Mouse (Mus musculus) neural tube, embryonic 13.5 days (tissue): ENCODE data around the gene Agtpbp1. TPM values are rescaled to one million over a fixed set of nuclear protein-coding genes. Genes with fewer than 3 reads are reported as not detected.
"Not testable (repeated sequence)": the region's sequence is repeated elsewhere in the genome, so short reads cannot be mapped to it uniquely, and the experiment has no call there.

Source experiments
- ATAC-seq: fragments of 200-750 bp; cut with Nextera tagmentation; 2 replicates; pipeline ENCODE4 v1.8.0; 2017; ENCODE audit warnings: low read depth, mild to moderate bottlenecking, moderate TSS enrichment, moderate library complexity
- H3K27ac ChIP-seq: fragments of 300-500 bp; sonication (generic); replicated peaks from 2 replicates; pipeline ENCODE4 v1.5.1; 2015; ENCODE audit warnings: moderate library complexity, mild to moderate bottlenecking, inconsistent platforms
- H3K27me3 ChIP-seq: fragments of 300-500 bp; sonication (generic); 2 replicates; pipeline ENCODE4 v1.6.1; 2015; ENCODE audit warnings: mild to moderate bottlenecking, inconsistent platforms
- H3K36me3 ChIP-seq: fragments of 300-500 bp; sonication (generic); 2 replicates; pipeline ENCODE4 v1.6.1; 2015; ENCODE audit warnings: mild to moderate bottlenecking, inconsistent platforms
- H3K4me1 ChIP-seq: fragments of 300-500 bp; sonication (generic); replicated peaks from 2 replicates; pipeline ENCODE4 v1.6.1; 2015; ENCODE audit warnings: inconsistent platforms
- H3K4me2 ChIP-seq: fragments of 300-500 bp; sonication (generic); 2 replicates; pipeline ENCODE4 v1.6.1; 2015; ENCODE audit warnings: inconsistent platforms, mild to moderate bottlenecking, moderate library complexity
- H3K4me3 ChIP-seq: fragments of 300-500 bp; sonication (generic); 2 replicates; pipeline ENCODE4 v1.5.1; 2015; ENCODE audit warnings: mild to moderate bottlenecking, inconsistent platforms
- H3K9ac ChIP-seq: fragments of 300-500 bp; sonication (generic); 2 replicates; pipeline ENCODE4 v1.6.1; 2015; ENCODE audit warnings: moderate library complexity, mild to moderate bottlenecking, inconsistent platforms
- H3K9me3 ChIP-seq: fragments of 300-500 bp; sonication (generic); 2 replicates; pipeline ENCODE4 v1.6.1; 2016; ENCODE audit warnings: inconsistent platforms
- WGBS: fragments of 180-500 bp; shearing (Covaris S2); methylation state at CpG from one replicate; pipeline ENCODE4 v1.1.7; 2015; 5-methylcytosine and 5-hydroxymethylcytosine counted together
- polyA plus RNA-seq: library from polyadenylated mRNA; unstranded; fragments of >200 nt; fragmentation: Nextera tagmentation; extraction: Ambion mirVana; gene quantifications from 2 replicates; pipeline ENCODE4 v1.2.1, GENCODE M21; 2015

Gene Agtpbp1
- polyA plus RNA-seq, 1 experiment from 2014 or later: 64.8 TPM

- Histone ChIP-seq H3K4me1 (no peaks in the 10 kb centered on the region), H3K4me2 (no peak overlapping the region), H3K27ac (no peak overlapping the region), H3K36me3 (peaks cover 93% of the 10 kb centered on the region), H3K27me3 (no peaks in the 10 kb centered on the region), H3K9me3 (no peaks in the 10 kb centered on the region), H3K4me3 (no peak overlapping the region), H3K9ac (no peak overlapping the region)
- 84% methylated on average over 10 of the region's 10 CpGs for WGBS
- ATAC-seq: no peak
Observed at GRCm38 (mm10) chr13:59605221-59605922, 20.3 kb upstream of the Agtpbp1 start.

GRCm38 (mm10) chr13:59604511-59604910, 19.5 kb upstream of the Agtpbp1 start:
- Histone ChIP-seq H3K9me3 (no peaks in the 10 kb centered on the region), H3K4me2 (no peak overlapping the region), H3K4me3 (no peak overlapping the region), H3K36me3 (peaks cover 93% of the 10 kb centered on the region), H3K27ac (no peak overlapping the region), H3K9ac (no peak overlapping the region), H3K4me1 (no peaks in the 10 kb centered on the region), H3K27me3 (no peaks in the 10 kb centered on the region)
- ATAC-seq: no peak
- 44% methylated on average over 1 of the region's 1 CpGs for whole genome bisulfite sequencing

GRCm38 (mm10) chr13:59603096-59603495, 18.1 kb upstream of the Agtpbp1 start:
- no peak overlapping the region for H3K4me3 ChIP-seq

GRCm38 (mm10) chr13:59592630-59593029, 7.6 kb upstream of the Agtpbp1 start:
- Histone ChIP-seq H3K27ac (no peak overlapping the region), H3K4me2 (no peak overlapping the region), H3K4me3 (no peak overlapping the region), H3K9ac (no peak overlapping the region), H3K4me1 (peaks cover 17% of the 10 kb centered on the region), H3K36me3 (peaks cover 91% of the 10 kb centered on the region), H3K27me3 (no peaks in the 10 kb centered on the region), H3K9me3 (no peaks in the 10 kb centered on the region)
- ATAC-seq: no peak
- 85% methylated on average over 1 of the region's 1 CpGs for WGBS

More at GRCm38 (mm10) chr13:59603096-59603495, 18.1 kb upstream of the Agtpbp1 start:
- Histone ChIP-seq H3K9ac (no peak overlapping the region), H3K27me3 (no peaks in the 10 kb centered on the region), H3K4me2 (no peak overlapping the region), H3K27ac (no peak overlapping the region), H3K9me3 (no peaks in the 10 kb centered on the region), H3K36me3 (peaks cover 89% of the 10 kb centered on the region), H3K4me1 (no peaks in the 10 kb centered on the region)
- ATAC-seq: no peak
- WGBS: 97% methylated on average over 5 of the region's 5 CpGs

GRCm38 (mm10) chr13:59592058-59592457, 7.0 kb upstream of the Agtpbp1 start:
- H3K4me2 ChIP-seq, ATAC-seq, H3K27me3 ChIP-seq, H3K9ac ChIP-seq, H3K9me3 ChIP-seq, H3K27ac ChIP-seq, H3K4me3 ChIP-seq: not testable (repeated sequence)
- Histone ChIP-seq H3K4me1 (peaks cover 22% of the 10 kb centered on the region), H3K36me3 (peaks cover 92% of the 10 kb centered on the region)
- WGBS: 97% methylated on average over 3 of the region's 3 CpGs

- no peak overlapping the region for H3K4me2 ChIP-seq
- H3K4me3 ChIP-seq: no peak overlapping the region
- ATAC-seq: no peak
- H3K27me3 ChIP-seq: no peaks in the 10 kb centered on the region
- H3K36me3 ChIP-seq: peaks cover 80% of the 10 kb centered on the region
- H3K4me1 ChIP-seq: peaks cover 35% of the 10 kb centered on the region
- 88% methylated on average over 4 of the region's 4 CpGs for WGBS
- H3K9ac ChIP-seq: no peak overlapping the region
- H3K9me3 ChIP-seq: no peaks in the 10 kb centered on the region
- no peak overlapping the region for H3K27ac ChIP-seq
Observed at GRCm38 (mm10) chr13:59590691-59591090, 5.7 kb upstream of the Agtpbp1 start.

GRCm38 (mm10) chr13:59589672-59590071, 4.6 kb upstream of the Agtpbp1 start:
- Histone ChIP-seq H3K27ac (no peak overlapping the region), H3K9ac (no peak overlapping the region), H3K36me3 (peaks cover 74% of the 10 kb centered on the region), H3K4me2 (no peak overlapping the region), H3K27me3 (no peaks in the 10 kb centered on the region), H3K4me1 (peaks cover 35% of the 10 kb centered on the region), H3K4me3 (no peak overlapping the region), H3K9me3 (no peaks in the 10 kb centered on the region)
- ATAC-seq: no peak
- 87% methylated on average over 4 of the region's 4 CpGs for WGBS

GRCm38 (mm10) chr13:59587201-59587600, 2.2 kb upstream of the Agtpbp1 start:
- H3K27ac ChIP-seq: no peak overlapping the region
- peak overlapping the region; percentile 90; the same call in 1 of the 2 replicates for H3K9ac ChIP-seq
- H3K27me3 ChIP-seq: no peaks in the 10 kb centered on the region
- H3K4me3 ChIP-seq: peak overlapping the region; percentile 83
- ATAC-seq: no peak
- no peaks in the 10 kb centered on the region for H3K9me3 ChIP-seq
- peaks cover 50% of the 10 kb centered on the region for H3K36me3 ChIP-seq
- H3K4me2 ChIP-seq: peak overlapping the region; percentile 89
- WGBS: 96% methylated on average over 2 of the region's 2 CpGs
- H3K4me1 ChIP-seq: peaks cover 40% of the 10 kb centered on the region

GRCm38 (mm10) chr13:59585648-59586005, 600 bp upstream of the Agtpbp1 start:
- peak overlapping the region; percentile 82 for H3K27ac ChIP-seq
- ATAC-seq: no peak
- peak overlapping the region; percentile 89 for H3K4me2 ChIP-seq
- under 1% methylated on average over 28 of the region's 28 CpGs for WGBS
- H3K9ac ChIP-seq: peak overlapping the region; percentile 90
- H3K9me3 ChIP-seq: no peaks in the 10 kb centered on the region
- H3K4me1 ChIP-seq: peaks cover 40% of the 10 kb centered on the region
- H3K36me3 ChIP-seq: peaks cover 34% of the 10 kb centered on the region
- no peaks in the 10 kb centered on the region for H3K27me3 ChIP-seq
- H3K4me3 ChIP-seq: peak overlapping the region; percentile 83

- Histone ChIP-seq H3K27me3 (no peaks in the 10 kb centered on the region), H3K36me3 (peaks cover 23% of the 10 kb centered on the region), H3K27ac (peak overlapping the region; percentile 85), H3K4me2 (peak overlapping the region; percentile 91), H3K4me1 (peaks cover 40% of the 10 kb centered on the region), H3K9ac (peak overlapping the region; percentile 81), H3K9me3 (no peaks in the 10 kb centered on the region), H3K4me3 (peak overlapping the region; percentile 83)
- WGBS: 3% methylated on average over 9 of the region's 9 CpGs
- ATAC-seq: peak; percentile 65
Observed at GRCm38 (mm10) chr13:59584481-59584880, 546 bp downstream of the Agtpbp1 start.

GRCm38 (mm10) chr13:59580954-59581353, 4.1 kb downstream of the Agtpbp1 start:
- Histone ChIP-seq H3K4me1 (peaks cover 7% of the 10 kb centered on the region), H3K4me2 (no peak overlapping the region), H3K27ac (no peak overlapping the region), H3K9ac (no peak overlapping the region), H3K27me3 (no peaks in the 10 kb centered on the region), H3K9me3 (no peaks in the 10 kb centered on the region), H3K36me3 (no peaks in the 10 kb centered on the region), H3K4me3 (no peak overlapping the region)
- no peak for ATAC-seq
- WGBS: 94% methylated on average over 4 of the region's 4 CpGs

- WGBS: 95% methylated on average over 2 of the region's 2 CpGs
- H3K9me3 ChIP-seq: no peaks in the 10 kb centered on the region
- ATAC-seq: no peak
- H3K27me3 ChIP-seq: no peaks in the 10 kb centered on the region
- H3K9ac ChIP-seq: no peak overlapping the region
- no peak overlapping the region for H3K27ac ChIP-seq
- H3K4me3 ChIP-seq: no peak overlapping the region
- no peaks in the 10 kb centered on the region for H3K4me1 ChIP-seq
- no peaks in the 10 kb centered on the region for H3K36me3 ChIP-seq
- H3K4me2 ChIP-seq: no peak overlapping the region
Observed at GRCm38 (mm10) chr13:59572549-59572948, 12.5 kb downstream of the Agtpbp1 start.

GRCm38 (mm10) chr13:59571107-59571506, 13.9 kb downstream of the Agtpbp1 start:
- Histone ChIP-seq H3K27ac (no peak overlapping the region), H3K9me3 (no peaks in the 10 kb centered on the region), H3K4me3 (no peak overlapping the region), H3K4me1 (no peaks in the 10 kb centered on the region), H3K4me2 (no peak overlapping the region), H3K27me3 (no peaks in the 10 kb centered on the region), H3K9ac (no peak overlapping the region), H3K36me3 (no peaks in the 10 kb centered on the region)
- WGBS: 90% methylated on average over 6 of the region's 6 CpGs
- no peak for ATAC-seq
